In the genomic region with DNA sequence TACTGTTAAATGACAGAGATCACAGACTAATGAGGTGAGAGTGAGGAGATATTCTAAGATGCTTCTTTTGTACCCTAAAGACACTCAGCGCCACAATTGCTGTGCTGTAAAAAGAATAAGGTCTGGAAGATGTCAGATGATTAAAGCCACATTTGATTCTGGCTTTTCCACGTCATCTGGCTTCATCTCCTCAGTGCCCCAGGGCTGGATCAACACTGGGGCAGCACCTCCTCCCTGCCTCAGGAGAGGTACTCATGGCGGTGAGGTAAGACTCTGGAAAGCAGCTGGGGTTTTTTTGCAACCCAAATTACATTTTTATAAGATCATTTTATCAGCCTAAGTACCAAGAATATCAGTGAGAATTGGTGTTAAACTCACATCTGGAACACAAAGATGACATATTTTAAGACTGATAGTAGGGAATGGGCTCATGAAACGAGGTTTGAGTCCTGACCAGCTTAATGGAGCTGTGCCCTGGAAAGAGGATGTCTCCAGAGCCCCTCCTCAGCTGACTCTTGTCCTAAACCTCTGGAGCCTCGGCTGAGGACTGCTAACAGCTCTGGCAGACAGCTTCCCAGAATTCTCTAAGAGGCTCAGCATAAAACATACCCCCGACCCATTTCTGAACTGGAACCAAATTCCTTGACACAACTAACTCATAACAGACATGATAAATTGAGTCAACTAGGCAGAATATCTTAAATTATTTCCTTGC, we compare ENCODE assay signal across 21 mouse cellular contexts.
DNase-seq lines count a peak whose midpoint lies in the region; ATAC-seq and TF ChIP-seq lines count a peak whose summit lies in the region.
"Had no signal": no experiment of that assay in that cellular context is flagged by ENCODE, and none has a peak within 500 bp of the region (broad histone marks: within the 10 kb centered on the region; RNA-seq: fewer than 3 reads in every experiment).

No protein-coding gene starts in this region.

- no peak overlapping the region for H3K4me3 ChIP-seq in left cerebral cortex, adult 2 months
- no peak overlapping the region for H3K4me3 ChIP-seq in embryonic facial prominence, embryonic 10.5 days
- no peak overlapping the region for H3K4me3 ChIP-seq in limb, embryonic 13.5 days
- H3K4me3 ChIP-seq: erythroblast, embryonic 14.5 days; heart, embryonic 15.5 days had no signal

- no peak overlapping the region for H3K9ac ChIP-seq in limb, embryonic 13.5 days
- H3K9ac ChIP-seq: forebrain, postnatal 0 days; heart, embryonic 15.5 days; liver, postnatal 0 days had no signal

- no peak overlapping the region for H3K4me2 ChIP-seq in limb, embryonic 13.5 days (replicated peaks)
- H3K4me2 ChIP-seq: heart, embryonic 15.5 days had no signal

- intact Hi-C loops in left cerebral cortex, adult 2 months (cut with DNase I) = no loop called here
- intact Hi-C loops in left cerebral cortex, postnatal 14 days (cut with DNase I) = no loop called here

- peaks cover 89% of the 10 kb centered on the region for H3K36me3 ChIP-seq in embryonic facial prominence, embryonic 10.5 days (replicated peaks)
- peaks cover 66% of the 10 kb centered on the region for H3K36me3 ChIP-seq in limb, embryonic 13.5 days

- no peak for TF ChIP-seq CTCF in left cerebral cortex, adult 2 months (IDR thresholded peaks at IDR 0.05)

- no peaks in the 10 kb centered on the region for H3K27me3 ChIP-seq in embryonic facial prominence, embryonic 10.5 days (replicated peaks; ENCODE audit: low read depth, poor library complexity, severe bottlenecking)
- no peaks in the 10 kb centered on the region for H3K27me3 ChIP-seq in limb, embryonic 13.5 days
- H3K27me3 ChIP-seq: heart, embryonic 15.5 days; Patski had no signal

- H3K4me1 ChIP-seq in embryonic facial prominence, embryonic 10.5 days = peaks cover 46% of the 10 kb centered on the region
- peaks cover 44% of the 10 kb centered on the region for H3K4me1 ChIP-seq in limb, embryonic 13.5 days

- 55% methylated on average over 6 of the region's 6 CpGs for WGBS in embryonic facial prominence, embryonic 10.5 days
- 25% methylated on average over 6 of the region's 6 CpGs for WGBS in limb, embryonic 13.5 days

- peak overlapping the region; percentile 1; the same call in 1 of the 2 replicates for H3K27ac ChIP-seq in left cerebral cortex, adult 2 months
- peak overlapping the region; percentile 5; the same call in 1 of the 2 replicates for H3K27ac ChIP-seq in embryonic facial prominence, embryonic 10.5 days (replicated peaks)
- H3K27ac ChIP-seq in limb, embryonic 13.5 days = peak overlapping the region; percentile 66; the same call in 1 of the 2 replicates
- H3K27ac ChIP-seq: heart, embryonic 15.5 days; hindbrain, postnatal 0 days had no signal

- no peaks in the 10 kb centered on the region for H3K9me3 ChIP-seq in embryonic facial prominence, embryonic 10.5 days
- H3K9me3 ChIP-seq in limb, embryonic 13.5 days = no peaks in the 10 kb centered on the region
- H3K9me3 ChIP-seq: heart, embryonic 15.5 days had no signal

- ATAC-seq in limb, embryonic 13.5 days (ENCODE audit: low FRiP score, low read depth) = peak; percentile 73
- ATAC-seq: forebrain, postnatal 0 days; hindbrain, postnatal 0 days; liver, postnatal 0 days; midbrain, embryonic 16.5 days; Patski had no signal

- peak; percentile 38 for DNase-seq in gastrocnemius, adult 18-20 months (ENCODE audit: low spot score)
- DNase-seq in gastrocnemius, postnatal 10 days = no peak
- DNase-seq in left cerebral cortex, adult 2 months (ENCODE audit: extremely low spot score in 1 of 2, low spot score in 2 of 2) = no peak
- DNase-seq in left cerebral cortex, postnatal 14 days (ENCODE audit: low spot score in 2 of 2) = no peak
- DNase-seq in embryonic facial prominence, embryonic 10.5 days (ENCODE audit: low spot score) = no peak
- no peak for DNase-seq in lung, postnatal 25 days (ENCODE audit: low spot score)
- DNase-seq in adrenal gland, postnatal 25 days = no peak
- DNase-seq: cerebellum, postnatal 36 days; forebrain, postnatal 0 days; kidney, adult 8-10 months; kidney, postnatal 4 days; liver, postnatal 0 days; lung, postnatal 36 days; retina, postnatal 1 day; thymus, adult 18-20 months had no signal

Comparison
In these comparisons a context has a peak if more than half of its experiments do, and no peak if none do; other contexts are left out.
1. H3K27ac ChIP-seq: peak in every context shown above with its lines; median percentile 66 in limb, embryonic 13.5 days; 5 in embryonic facial prominence, embryonic 10.5 days; 1 in left cerebral cortex, adult 2 months.